Mouse (Mus musculus): ENCODE data around the gene Hyal2.

Hyal2 gene

DNA sequence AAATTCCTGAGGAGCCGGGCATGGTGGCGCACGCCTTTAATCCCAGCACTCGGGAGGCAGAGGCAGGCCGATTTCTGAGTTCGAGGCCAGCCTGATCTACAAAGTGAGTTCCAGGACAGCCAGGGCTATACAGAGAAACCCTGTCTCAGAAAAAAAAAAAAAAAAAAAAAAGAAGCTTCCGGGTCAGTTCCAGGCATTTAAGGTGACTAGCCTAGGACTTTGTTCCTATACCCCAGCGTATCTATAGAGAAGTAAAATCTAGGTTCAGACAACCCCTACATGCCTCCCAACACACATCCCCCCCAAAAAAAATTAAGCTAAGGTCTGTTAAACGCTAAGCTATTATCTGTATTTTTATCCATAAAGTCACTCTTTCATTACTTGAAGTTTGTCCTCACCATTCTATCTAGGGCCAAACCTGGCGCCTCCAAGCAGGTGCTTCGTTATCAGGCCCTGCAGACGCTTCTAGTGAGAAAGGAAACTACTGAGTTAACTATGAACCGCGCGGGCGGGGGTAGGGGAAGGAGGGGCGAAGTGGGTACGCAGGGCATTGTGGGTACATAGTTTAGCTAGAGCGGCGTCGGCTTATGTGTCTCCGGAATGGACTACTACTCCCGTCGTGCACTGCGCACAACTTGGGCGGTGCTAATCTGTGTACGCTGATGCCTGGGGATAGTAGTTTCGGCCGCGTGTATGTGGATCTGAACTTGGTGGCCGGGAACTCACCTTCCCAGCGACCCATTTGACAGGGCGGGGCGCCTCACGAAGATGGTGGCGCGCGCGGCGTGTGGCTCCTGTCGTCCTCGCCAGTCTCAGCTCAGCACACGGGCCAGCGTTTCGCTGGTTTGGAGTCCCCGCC is 19.5 kb downstream of the Hyal2 start, which contains the start of gene Ifrd2:
Gene Ifrd2 (plus strand): TSS at position 669 of the 859 bp plus-strand sequence.
- DNase-seq (ENCODE audit: extremely low read depth, insufficient read length, low spot score), result peak; percentile 94

- no peak for DNase-seq (ENCODE audit: extremely low read depth, insufficient read length, low spot score)
Measured at GRCm38 (mm10) chr9:107587833-107588639, 20.3 kb downstream of the Hyal2 start.

GRCm38 (mm10) chr9:107590058-107590772 is 22.5 kb downstream of the Hyal2 start:
- DNase-seq (ENCODE audit: extremely low read depth, insufficient read length, low spot score), result no peak

- DNase-seq (ENCODE audit: extremely low read depth, insufficient read length, low spot score), result no peak
Measured at GRCm38 (mm10) chr9:107590773-107591060, 23.0 kb downstream of the Hyal2 start.

GRCm38 (mm10) chr9:107593101-107593976 is 25.6 kb downstream of the Hyal2 start:
- DNase-seq (ENCODE audit: extremely low read depth, insufficient read length, low spot score), result no peak

- DNase-seq (ENCODE audit: extremely low read depth, insufficient read length, low spot score), result no peak
Measured at GRCm38 (mm10) chr9:107594281-107595062, 26.7 kb downstream of the Hyal2 start.

DNA sequence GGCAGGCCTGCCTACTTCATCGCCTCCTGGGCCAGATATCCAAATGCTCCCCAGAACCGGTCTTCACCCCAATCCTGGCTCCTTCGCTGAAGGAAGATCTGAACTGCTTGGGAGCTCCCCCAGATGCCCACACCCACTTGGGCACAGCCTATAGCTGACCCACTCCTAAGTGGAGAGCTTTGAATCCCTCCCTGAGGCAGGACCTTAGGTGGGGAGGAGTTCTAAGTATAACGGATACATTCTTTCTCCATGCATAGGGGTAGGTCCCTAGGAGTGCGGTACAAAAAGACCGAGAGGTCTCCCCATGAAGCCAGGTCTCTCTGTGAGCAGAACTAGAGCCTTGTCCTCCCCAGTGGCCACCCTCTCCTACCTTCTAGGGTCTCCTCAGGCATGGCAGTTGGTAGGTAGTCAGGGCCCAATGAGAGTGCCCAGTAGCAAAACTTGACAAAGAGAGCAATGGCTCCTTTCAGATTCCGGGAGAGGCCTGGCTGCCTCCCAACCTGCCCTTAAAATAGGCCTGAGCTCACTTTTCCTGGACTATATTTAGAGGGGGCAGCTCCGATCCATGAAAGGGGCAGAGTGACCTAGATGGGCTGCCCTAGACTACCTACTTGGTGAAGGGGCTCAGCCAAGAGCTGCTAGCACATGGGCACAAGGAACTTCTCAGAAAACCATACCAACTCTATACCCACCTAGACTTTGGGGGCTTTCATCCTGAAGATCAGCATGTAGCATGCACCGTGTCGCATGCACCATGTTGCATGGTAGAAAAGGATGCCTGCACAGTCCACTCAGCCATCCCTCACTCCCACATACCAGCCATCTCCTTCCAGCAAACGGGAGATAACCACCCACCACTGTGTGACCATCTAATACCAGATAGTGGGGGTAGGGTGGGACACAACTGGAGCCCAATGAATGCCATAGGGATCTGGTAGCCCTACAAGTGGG is 29.1 kb downstream of the Hyal2 start:
- no peak for DNase-seq (ENCODE audit: extremely low read depth, insufficient read length, low spot score)

DNA sequence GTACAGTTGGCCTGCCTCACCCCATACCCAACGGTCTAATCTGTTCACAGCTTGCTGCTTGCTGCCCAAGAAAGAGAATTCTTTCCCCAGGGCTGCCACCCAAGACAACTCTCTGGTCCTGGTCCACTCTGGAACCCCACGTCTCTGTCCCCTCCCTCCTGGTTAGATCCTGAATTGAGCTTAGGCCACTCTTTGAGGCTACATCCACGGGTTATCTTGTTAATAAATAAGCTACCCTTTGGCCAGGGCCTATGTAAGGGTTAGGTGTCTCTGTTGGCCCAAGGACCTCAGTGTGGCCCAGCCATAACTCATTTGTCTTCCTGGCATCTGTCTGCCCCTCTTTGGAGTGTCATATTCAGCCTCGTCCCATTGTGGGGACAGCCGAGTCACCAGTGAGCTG is 30.6 kb downstream of the Hyal2 start:
- no peak for DNase-seq (ENCODE audit: extremely low read depth, insufficient read length, low spot score)

GRCm38 (mm10) chr9:107599433-107599832 is 31.7 kb downstream of the Hyal2 start:
- no peak for DNase-seq (ENCODE audit: extremely low read depth, insufficient read length, low spot score)

DNA sequence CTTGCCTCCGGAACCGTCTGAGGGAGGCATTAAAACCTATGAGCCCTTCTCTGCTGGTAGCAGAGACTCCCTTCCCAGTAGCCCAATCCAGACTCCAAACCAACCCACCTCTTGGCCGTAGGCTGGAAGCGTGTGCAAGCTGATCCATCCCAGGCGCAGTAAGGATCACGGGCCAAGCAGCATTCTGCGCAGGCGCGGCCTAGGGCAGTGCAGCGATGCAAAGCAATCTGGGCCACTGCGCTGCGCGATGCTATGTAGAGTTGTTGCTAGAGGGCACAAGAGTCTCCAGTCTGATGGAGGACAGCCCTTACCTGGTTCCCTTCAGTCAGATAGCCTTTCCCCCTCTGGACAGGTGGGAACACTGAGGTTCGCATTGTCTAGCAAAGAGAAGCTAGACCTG is 32.1 kb downstream of the Hyal2 start:
- DNase-seq (ENCODE audit: extremely low read depth, insufficient read length, low spot score), result no peak

- DNase-seq (ENCODE audit: extremely low read depth, insufficient read length, low spot score), result no peak
Measured at GRCm38 (mm10) chr9:107600745-107601144, 33.0 kb downstream of the Hyal2 start.

DNA sequence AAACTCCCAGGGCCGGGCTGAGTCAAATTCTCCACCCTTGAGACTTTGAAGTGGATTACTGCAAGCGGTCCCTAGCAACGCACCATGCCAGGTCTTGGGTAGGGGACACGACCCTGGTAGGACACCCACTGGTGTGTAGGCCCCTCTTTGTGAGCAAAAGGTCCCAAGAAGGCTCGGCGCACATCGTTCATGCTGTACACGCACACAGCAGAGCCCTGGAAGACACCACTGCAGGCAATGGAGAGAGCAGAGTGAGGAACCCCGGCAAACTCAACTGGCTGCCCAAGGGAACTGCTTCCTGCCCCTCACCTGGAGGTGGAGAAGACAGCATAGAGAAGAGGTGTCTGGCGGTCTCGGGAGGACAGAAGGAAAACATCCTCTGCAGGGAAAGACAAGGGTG is 33.5 kb downstream of the Hyal2 start:
- DNase-seq (ENCODE audit: extremely low read depth, insufficient read length, low spot score), result no peak

DNA sequence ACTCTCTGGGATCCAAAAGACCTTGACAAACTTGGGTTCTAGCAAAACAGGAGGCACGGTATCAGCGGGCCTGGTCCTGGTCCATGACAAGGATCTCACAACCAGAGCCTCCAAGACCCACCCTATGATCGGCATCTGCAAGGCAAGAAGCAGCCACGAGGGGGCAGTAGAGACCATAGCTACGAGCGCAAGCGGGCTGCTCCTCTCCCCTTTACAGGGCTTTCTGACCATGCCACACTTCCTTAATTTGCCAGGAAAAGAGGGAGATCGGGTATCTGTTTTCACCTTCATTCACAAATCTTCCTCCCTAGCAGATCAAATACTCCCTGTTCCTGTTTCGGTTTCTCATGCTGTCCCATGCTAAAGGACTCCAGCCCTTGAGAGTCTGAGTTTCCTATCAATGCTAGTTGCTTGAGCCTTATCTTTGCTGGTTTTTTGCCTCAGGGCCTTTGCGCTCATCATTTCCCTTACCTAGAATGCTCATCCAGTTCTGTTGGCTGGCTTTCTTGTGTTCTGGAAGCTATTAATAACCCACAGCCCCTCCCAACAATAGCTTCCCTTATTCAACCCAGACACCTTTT is 34.4 kb downstream of the Hyal2 start:
- DNase-seq (ENCODE audit: extremely low read depth, insufficient read length, low spot score), result peak; percentile 62

DNA sequence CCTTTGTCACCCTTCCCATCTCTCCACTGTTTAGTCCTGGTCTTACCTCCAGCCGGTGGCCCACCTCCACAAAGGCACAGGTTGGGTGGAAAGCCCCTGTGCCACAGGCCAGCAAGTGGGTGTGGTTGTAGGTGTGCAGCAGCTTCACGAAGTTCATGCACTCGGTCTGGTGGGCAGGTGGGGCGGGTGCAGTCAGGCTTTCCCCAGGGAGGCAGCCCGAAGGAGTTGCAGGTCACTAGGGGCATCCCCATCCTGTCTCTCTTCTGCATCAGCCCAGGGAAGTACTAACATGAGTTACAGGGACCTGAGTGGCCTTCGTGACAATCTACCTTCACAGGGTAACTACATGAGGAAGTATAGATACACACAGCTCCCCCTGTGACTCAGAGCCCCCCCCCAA is 35.5 kb downstream of the Hyal2 start:
- no peak for DNase-seq (ENCODE audit: extremely low read depth, insufficient read length, low spot score)

DNA sequence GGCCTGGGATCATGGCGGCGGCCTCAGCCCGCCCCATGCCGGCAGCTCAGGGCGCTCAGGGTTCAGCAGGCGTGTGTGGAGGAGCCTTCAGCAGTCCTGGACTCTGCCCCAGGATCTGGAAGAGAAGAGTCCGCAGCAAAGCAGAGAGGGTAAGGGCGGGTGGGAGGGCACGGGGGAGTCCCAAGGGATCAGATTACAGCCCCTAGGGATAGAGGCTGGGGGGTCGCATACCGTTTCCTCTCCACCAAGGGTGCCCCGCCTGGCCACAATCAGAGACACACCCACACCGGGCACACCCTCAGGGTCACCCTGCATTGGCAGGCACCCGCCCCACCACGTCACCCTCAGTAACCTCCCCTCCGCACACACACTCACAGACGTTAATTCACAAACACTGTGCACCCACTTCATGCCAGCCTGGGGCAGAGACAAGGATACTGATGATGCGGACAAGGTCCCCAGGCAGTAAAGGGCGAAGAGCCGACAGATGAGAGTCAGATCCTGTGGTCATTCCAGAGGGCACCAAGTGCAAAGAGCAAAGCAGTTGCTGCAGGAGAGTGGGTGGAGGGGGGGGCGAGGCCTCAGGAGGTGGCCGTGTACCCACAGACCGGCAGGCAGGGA is 37.4 kb downstream of the Hyal2 start:
- DNase-seq (ENCODE audit: extremely low read depth, insufficient read length, low spot score), result peak; percentile 73

- DNase-seq (ENCODE audit: extremely low read depth, insufficient read length, low spot score), result no peak
Measured at GRCm38 (mm10) chr9:107606591-107606990, 38.8 kb downstream of the Hyal2 start.

GRCm38 (mm10) chr9:107607036-107607435 is 39.3 kb downstream of the Hyal2 start:
- DNase-seq (ENCODE audit: extremely low read depth, insufficient read length, low spot score), result no peak

Data from 3134 (cell line).